Mouse (Mus musculus) gastrocnemius, adult 2 months (tissue): ENCODE measurements around the gene Cux1. TPM values are rescaled to one million over a fixed set of nuclear protein-coding genes. Genes with fewer than 3 reads are reported as not detected.
A peak's percentile ranks its signal among the peaks of the same experiment; 100 is the strongest.

Experiments used
- DNase-seq: peaks from one replicate; pipeline ENCODE4 v3.0.0; 2022
- H3K27ac ChIP-seq: fragments of 200-600 bp; 2 replicates; pipeline ENCODE4 v1.8.1; 2022; ENCODE audit warnings: mild to moderate bottlenecking
- H3K4me3 ChIP-seq: fragments of 200-600 bp; 2 replicates; pipeline ENCODE4 v1.8.1; 2022; ENCODE audit warnings: mild to moderate bottlenecking, moderate library complexity
- CTCF ChIP-seq: fragments of 200-600 bp; IDR thresholded peaks from 2 replicates; pipeline ENCODE4 v1.8.1; 2022; ENCODE audit warnings: antibody characterized with exemption, mild to moderate bottlenecking, moderate library complexity
- intact Hi-C: fragments of 180-260 bp; cut with DNase I; formaldehyde crosslinking; loops from one replicate; pipeline ENCODE4 v1.15.1; 2025
- total RNA-seq, 2 experiments: library from RNA; stranded (reverse); gene quantifications; 2 replicates each; pipeline ENCODE4 v1.2.3; 2021

Cux1 gene
- total RNA-seq, 2 experiments from 2014 or later, result 80.9 to 88.2 TPM

DNA sequence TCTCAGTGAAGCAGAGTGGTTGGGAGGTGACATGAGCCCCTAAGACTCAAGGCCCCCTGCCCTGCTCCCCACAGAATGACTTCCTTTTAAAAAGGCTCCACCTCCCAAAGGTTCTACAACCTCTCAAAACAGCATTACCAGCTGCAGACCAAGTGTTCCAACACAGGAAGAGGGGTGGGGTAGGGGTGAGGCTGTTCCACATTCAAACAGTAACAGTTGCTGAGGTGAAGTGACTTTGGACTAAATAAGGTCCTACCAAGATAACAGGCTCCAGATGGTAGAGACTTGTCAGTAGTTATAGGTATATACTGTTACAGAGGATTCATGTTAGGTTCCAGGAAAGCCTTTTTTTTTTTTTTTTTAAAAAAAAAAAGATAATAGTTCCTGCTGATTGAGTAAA, 117.5 kb downstream of the Cux1 start:
- Histone ChIP-seq H3K4me3 (no peak overlapping the region), H3K27ac (no peak overlapping the region)
- intact Hi-C loops, result no loop called here
- no peak for TF ChIP-seq CTCF
- no peak for DNase-seq

DNA sequence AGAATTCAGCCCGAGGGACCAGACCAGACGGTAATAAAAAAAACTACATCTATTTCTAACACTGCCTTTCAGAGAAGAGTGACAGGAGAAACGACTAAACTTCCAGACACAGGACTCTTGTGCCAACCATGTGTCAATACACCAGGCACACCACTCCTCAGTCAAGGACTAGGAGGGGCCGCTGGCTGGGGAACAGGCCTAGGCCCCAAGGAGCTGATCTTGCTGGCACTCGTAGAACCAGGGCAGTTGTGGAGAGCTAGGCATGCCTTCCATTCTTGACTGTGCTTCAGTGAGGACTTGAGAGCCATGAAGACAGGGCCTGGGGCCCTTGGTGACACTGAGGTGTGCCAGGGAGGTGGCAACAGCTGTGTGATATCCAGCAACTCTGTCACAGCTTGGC, 121.3 kb downstream of the Cux1 start:
- Histone ChIP-seq H3K4me3 (no peak overlapping the region), H3K27ac (no peak overlapping the region; the same call in 1 of the 2 replicates)
- intact Hi-C loops, result no loop called here
- TF ChIP-seq CTCF, result no peak
- no peak for DNase-seq

DNA sequence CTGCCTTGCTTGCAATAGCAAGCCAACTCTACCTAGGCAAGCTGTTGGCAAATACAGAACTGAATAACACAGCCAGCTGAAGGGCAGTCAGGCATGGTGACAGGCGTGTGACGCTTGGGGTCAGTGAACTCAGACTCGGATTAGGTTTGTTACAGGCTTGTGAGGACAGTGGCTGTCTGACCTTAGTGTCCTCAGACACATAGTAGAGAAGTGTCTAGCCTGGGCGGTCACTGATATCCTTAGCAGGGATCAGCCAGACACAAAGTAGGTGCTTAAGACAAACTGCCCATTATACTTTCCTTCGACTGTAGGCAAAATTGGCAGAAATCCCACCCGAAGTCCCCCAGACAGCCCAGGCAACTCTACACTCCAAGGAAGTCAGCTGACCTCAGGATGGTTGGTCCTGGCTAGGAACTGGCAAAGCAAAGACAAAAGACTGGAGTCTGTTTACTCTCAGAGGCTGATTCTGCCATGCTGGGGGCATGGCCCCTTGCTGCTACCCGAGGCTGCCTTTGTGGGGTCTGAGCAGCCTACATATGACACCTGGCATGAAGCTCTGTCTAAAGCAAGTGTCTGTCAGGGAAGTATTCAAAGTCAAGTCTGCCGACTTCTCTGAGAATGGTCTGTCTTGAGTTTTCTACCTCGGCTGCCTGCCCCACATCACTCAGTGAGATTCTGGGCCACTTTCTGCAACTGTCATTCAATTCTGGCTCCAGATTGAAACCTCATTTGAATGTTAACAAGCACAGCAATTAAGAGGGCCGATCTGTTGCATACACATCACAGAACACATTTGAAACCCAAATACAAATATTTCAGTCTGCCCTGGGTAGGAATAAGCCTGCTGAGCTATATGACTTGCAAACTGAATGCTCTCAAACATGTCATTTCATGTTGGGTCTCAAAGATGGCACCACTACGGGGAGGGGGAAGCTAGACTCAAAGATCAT, 124.8 kb downstream of the Cux1 start:
- no peak for TF ChIP-seq CTCF
- peak; percentile 53 for DNase-seq
- intact Hi-C loops, result no loop called here
- H3K4me3 ChIP-seq, result no peak overlapping the region
- peak overlapping the region; percentile 63 for H3K27ac ChIP-seq

DNA sequence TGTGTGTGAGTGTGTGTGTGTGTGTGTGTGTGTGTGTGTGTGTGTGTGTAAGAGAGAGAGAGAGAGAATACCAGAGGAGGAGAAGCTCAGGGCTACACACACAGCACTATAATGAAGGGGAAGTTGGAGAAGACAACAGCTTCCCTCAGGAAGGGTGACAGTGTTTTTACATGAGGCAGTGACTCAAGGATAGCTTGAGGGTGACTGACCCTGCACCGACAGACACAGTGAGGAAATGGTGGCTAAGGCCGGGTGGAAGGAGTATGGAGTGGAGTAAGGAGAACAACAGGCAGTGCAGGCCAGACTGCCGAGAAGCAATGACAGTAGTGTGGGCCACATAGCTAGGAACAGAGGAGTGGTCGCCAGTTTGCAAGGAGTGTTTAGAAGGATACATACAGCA, 137.6 kb downstream of the Cux1 start:
- no peak for TF ChIP-seq CTCF
- intact Hi-C loops, result no loop called here
- no peak for DNase-seq
- H3K27ac ChIP-seq, result no peak overlapping the region
- H3K4me3 ChIP-seq, result no peak overlapping the region

DNA sequence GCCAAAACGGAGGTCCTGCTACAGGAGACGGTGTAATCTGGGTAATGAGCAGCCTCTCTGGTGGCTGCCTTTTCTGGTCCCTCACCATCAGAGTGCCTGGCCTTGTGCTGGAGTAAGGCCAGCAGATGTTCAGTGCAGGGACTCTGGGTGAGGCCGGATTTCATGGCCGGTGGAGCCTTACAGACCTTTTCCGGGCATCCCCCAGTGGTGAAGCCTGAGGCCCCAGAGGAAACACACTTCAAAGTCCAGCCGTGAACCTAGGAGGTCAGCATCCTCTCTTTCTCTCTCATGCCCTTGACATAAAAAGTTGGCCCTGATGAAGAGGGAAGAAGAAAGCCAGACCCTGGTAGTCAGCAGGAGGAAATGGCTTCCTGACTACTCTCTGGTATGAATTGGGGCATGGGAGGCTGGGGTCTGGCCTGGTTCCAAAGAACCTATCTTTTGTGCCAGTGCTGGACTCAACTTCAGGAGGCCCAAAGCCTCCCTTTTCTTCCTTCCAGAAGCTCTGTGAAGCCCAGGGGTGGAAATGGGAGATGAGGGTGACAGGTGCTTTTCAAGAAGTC, 138.7 kb downstream of the Cux1 start:
- Histone ChIP-seq H3K4me3 (peak overlapping the region; percentile 38), H3K27ac (peak overlapping the region; percentile 83)
- intact Hi-C loops, result no loop called here
- DNase-seq, result peak; percentile 39
- TF ChIP-seq CTCF, result no peak

DNA sequence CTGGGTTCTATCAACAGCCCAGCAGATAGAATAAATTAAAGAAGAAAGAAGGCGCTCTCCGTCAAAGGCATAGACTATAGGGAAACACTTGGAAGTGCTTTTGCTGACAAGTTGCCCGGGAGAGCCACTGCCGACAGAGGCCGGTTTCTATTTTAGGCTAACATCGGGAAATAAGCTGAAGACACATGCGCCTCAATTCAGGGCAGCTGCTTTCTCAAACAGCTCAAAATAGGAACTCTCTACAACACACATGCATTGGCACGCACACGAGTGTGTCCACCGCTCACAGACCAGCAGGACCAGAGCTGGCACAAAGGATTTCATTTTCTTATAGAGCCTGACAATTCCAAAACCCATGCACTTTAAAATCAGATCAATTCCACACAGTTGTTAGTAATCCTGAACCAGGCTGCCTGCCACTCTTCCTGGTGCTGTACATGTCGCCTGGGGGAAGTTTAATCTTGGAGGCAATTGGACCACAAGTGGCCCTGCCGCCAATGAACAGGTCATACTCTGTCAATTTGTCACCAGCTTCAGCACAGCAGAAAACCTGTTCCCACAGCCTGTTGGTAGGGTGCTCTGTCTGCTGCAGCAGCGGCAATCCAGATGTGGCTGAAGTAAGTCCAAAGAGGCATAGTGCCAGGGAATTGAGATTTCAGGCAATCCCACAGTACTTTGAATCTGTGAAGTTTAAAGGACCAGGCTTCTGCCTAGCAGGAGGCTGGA, 139.4 kb downstream of the Cux1 start:
- intact Hi-C loops, result no loop called here
- peak; percentile 63 for DNase-seq
- TF ChIP-seq CTCF, result no peak
- peak overlapping the region; percentile 38 for H3K4me3 ChIP-seq
- peak overlapping the region; percentile 83 for H3K27ac ChIP-seq

DNA sequence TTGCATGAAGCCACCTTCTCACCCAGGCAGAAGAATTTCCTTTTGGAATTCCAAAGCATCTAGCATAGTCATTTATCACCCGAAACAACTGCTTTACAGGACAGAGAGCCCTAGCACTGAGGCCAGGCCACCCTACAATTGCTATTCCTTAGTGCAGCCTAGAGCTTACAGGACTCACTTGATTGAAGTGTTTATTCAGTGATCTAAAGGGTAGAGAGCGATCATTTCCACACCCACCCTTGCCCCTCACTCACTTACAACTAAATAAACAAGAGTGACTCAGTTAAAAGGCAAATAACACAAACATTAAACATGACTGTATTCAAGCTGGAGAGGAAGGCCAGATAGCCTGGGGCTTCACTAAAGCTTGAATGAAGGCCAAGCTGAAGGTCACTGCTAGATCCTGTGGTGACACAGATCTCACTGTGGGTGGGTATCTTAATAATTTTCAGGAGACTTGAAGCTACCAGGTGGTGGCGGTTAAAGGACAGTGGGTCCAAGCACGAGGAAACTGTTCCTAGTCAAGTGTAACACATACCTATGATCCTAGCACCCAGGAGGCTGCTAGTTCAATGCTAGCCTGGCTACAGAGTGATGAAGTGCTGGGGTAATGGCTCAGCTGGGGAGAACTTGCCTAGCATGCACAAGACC, 140.0 kb downstream of the Cux1 start:
- no peak for TF ChIP-seq CTCF
- DNase-seq, result no peak
- intact Hi-C loops, result no loop called here
- Histone ChIP-seq H3K27ac (peak overlapping the region; percentile 83), H3K4me3 (peak overlapping the region; percentile 38)

DNA sequence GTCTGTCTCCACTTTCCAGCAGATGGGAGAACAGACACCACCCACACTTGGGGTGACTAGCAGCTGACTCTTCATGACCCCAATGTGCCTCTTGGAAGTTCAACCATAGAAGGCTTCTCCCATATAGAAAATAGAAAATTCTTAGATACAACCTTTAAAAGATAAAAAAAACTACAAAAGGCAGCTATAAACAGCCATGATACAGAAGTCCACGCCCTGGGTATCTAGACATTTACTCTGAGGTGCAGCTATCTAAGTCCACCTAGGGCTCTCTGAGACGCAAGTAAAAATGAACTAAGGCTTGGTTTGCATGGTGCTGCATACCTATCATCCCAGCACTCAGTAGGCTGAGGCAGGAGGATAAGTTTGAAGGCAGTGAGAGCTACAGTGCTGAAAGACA, 144.3 kb downstream of the Cux1 start:
- no peak overlapping the region for H3K4me3 ChIP-seq
- intact Hi-C loops, result loop anchor here (5.0 kb wide), 1 partner anchor 44 kb away; no protein-coding TSS in a partner anchor
- no peak for TF ChIP-seq CTCF
- no peak overlapping the region for H3K27ac ChIP-seq
- no peak for DNase-seq

DNA sequence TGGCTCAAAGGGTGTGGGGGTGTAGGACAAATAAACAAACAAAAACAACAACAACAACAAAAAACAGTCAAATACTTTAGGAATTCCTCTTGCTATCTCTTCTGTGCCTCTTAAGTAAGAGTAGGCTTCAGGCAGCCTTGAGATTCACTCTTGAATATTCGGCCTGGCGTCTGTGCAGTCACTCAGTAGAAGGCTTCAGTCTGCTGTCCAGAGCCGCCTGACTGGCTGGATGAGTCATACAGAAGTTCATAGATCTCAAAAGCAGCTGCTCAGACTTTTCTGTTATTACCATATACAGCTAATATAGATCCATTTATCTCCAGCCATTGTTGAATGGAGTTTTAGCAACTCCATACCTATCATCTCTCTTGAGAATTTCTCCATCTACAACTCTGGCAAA, 145.4 kb downstream of the Cux1 start:
- Histone ChIP-seq H3K27ac (peak overlapping the region; percentile 62), H3K4me3 (no peak overlapping the region)
- TF ChIP-seq CTCF, result no peak
- intact Hi-C loops, result loop anchor here (5.0 kb wide), 1 partner anchor 45 kb away; no protein-coding TSS in a partner anchor
- peak; percentile 27 for DNase-seq

DNA sequence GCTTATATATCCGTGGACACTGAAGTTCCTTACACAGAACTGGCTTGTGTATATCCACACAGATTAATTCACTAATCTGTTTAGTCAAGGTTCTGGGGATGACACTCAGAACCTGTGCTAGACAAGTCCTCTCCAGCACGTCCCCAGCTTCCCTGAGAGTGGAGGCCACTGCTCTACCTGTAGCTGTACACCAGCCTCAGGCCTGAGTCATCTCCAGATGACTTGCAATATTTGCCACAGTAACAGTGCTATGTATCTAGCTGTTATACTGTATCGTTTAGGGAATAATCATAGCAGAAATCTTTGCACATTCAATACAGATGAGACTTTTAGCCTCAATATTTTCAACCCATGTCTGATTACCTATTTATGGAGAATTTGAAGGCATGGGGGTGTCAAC, 146.0 kb downstream of the Cux1 start:
- Histone ChIP-seq H3K4me3 (no peak overlapping the region), H3K27ac (peak overlapping the region; percentile 62)
- intact Hi-C loops, result loop anchor here (5.0 kb wide), 1 partner anchor 46 kb away; no protein-coding TSS in a partner anchor
- DNase-seq, result no peak
- TF ChIP-seq CTCF, result no peak

DNA sequence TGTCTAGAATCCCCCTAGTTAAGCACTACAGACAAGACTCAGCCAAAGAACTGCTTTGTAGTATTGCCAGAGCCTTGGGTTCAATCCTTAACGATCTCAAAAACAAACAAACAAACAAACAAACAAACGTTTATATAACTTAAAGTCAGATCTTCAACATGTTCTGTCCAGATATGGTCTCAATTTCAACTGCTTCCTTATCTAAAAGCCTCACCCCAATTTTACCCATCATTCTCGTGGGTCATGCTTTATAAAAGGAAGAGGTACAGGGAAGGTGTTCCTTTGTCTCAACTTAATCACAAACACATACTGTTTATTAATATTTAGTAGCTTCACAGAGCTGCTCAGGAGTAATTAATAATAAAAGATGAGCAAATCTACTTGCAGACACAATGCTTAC, 146.9 kb downstream of the Cux1 start:
- intact Hi-C loops, result loop anchor here (5.0 kb wide), 1 partner anchor 47 kb away; no protein-coding TSS in a partner anchor
- no peak for TF ChIP-seq CTCF
- Histone ChIP-seq H3K4me3 (no peak overlapping the region), H3K27ac (peak overlapping the region; percentile 21)
- no peak for DNase-seq

DNA sequence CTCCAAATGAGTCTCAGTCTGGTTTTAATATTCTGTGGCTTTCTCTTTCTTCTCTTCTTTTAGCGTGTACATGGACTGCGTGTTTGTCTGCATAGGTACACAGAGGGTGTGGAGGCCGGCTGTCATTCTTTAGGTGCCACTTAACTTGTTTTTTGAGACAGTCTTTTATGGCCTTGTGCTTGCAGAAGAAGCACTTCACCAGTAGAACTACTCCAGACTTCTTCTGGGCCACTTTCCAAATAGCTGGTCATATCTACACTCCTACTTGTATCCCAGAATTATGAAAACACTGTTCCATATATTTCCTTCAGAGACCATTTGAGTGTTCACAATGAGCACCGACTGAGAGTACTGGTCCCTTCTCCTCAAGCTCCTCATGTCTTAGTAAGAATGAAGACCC, 149.4 kb downstream of the Cux1 start:
- intact Hi-C loops, result no loop called here
- no peak overlapping the region for H3K4me3 ChIP-seq
- H3K27ac ChIP-seq, result no peak overlapping the region
- no peak for TF ChIP-seq CTCF
- no peak for DNase-seq
